Mouse (Mus musculus) forebrain, embryonic 11.5 days (tissue): ENCODE measurements at regions not wholly inside any gene's neighbourhood (a gene's known extent, or its start where the extent isn't known, plus 50 kb on each side); places are given as distances from the start of the nearest gene placed in this dataset.

Experiments used
- ATAC-seq: fragments of 200-750 bp; cut with Nextera tagmentation; replicated peaks from 2 replicates; pipeline ENCODE4 v1.8.0; 2017; ENCODE audit warnings: moderate TSS enrichment; ENCODE audit not compliant: low FRiP score
- DNase-seq: peaks from one replicate; pipeline ENCODE4 v3.0.0-alpha.2; 2017; ENCODE audit warnings: low spot score
- H3K27ac ChIP-seq: fragments of 300-500 bp; sonication (generic); 2 replicates; pipeline ENCODE4 v1.5.1; 2014; ENCODE audit warnings: low read depth, low read length
- H3K27me3 ChIP-seq: fragments of 300-500 bp; sonication (generic); 2 replicates; pipeline ENCODE4 v1.6.1; 2014; ENCODE audit warnings: mild to moderate bottlenecking, low read length, mixed read lengths; ENCODE audit not compliant: control insufficient read depth, insufficient read depth
- H3K36me3 ChIP-seq: fragments of 300-500 bp; sonication (generic); 2 replicates; pipeline ENCODE4 v1.6.1; 2014; ENCODE audit warnings: mild to moderate bottlenecking, low read length, moderate library complexity, mixed read lengths; ENCODE audit not compliant: control insufficient read depth, insufficient read depth
- H3K4me1 ChIP-seq: fragments of 300-500 bp; sonication (generic); replicated peaks from 2 replicates; pipeline ENCODE4 v1.6.1; 2014; ENCODE audit warnings: low read length, mixed read lengths; ENCODE audit not compliant: control insufficient read depth, insufficient read depth
- H3K4me2 ChIP-seq: fragments of 300-500 bp; sonication (generic); 2 replicates; pipeline ENCODE4 v1.6.1; 2014; ENCODE audit warnings: low read depth, mild to moderate bottlenecking, low read length, moderate library complexity, mixed read lengths; ENCODE audit not compliant: severe bottlenecking
- H3K4me3 ChIP-seq: fragments of 300-500 bp; sonication (generic); 2 replicates; pipeline ENCODE4 v1.5.1; 2014; ENCODE audit warnings: low read depth, low read length
- H3K9ac ChIP-seq: fragments of 300-500 bp; sonication (generic); 2 replicates; pipeline ENCODE4 v1.6.1; 2014; ENCODE audit warnings: low read length
- H3K9me3 ChIP-seq: fragments of 300-500 bp; sonication (generic); 2 replicates; pipeline ENCODE4 v1.6.1; 2016; ENCODE audit warnings: low read length, mixed read lengths; ENCODE audit not compliant: control insufficient read depth
- WGBS: fragments of 180-500 bp; shearing (Covaris S2); extraction: QIAGEN DNeasy Blood & Tissue Kit; methylation state at CpG from one replicate; pipeline ENCODE4 v1.1.7; 2014; 5-methylcytosine and 5-hydroxymethylcytosine counted together

DNA sequence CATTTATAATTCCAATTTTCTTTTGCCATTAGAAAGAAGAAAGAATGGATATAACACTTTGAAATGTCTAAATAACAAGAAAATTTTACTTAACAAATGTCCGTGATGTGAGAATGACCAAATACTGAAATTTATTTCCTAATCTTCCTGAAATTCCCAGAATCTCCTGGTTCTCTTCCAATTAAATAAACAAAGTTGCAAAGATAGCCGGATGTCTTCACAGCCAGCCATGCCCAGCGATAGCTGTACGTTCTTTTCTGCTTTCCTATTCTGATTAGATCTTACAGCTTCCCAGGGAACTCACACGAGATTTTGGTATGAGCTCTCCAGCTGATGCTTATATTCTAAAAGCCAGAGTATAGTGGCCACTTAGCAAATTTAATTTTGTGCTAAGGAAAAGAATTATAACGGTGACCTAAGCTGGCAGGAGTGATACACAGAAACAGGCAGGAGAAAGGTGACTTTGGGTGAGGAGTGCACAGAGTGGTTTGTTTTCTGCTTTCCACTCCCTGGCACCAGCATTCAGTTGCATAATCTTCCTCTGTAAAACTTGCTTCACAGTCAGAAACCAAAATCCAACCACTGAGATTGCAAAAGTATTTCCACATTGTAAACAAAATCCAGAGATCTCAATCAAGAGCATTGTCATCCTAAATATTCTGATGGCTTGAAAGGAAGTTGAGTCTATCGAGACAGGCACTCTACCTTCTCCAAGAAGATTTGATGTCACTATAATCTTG is 74.7 kb upstream of the Foxq1 start:
- no peak overlapping the region for H3K4me2 ChIP-seq
- no peaks in the 10 kb centered on the region for H3K27me3 ChIP-seq
- WGBS, result 86% methylated on average over 7 of the region's 7 CpGs
- H3K4me3 ChIP-seq, result no peak overlapping the region
- H3K4me1 ChIP-seq, result no peaks in the 10 kb centered on the region
- ATAC-seq, result no peak
- H3K36me3 ChIP-seq, result no peaks in the 10 kb centered on the region
- H3K9me3 ChIP-seq, result no peaks in the 10 kb centered on the region
- DNase-seq, result no peak
- no peak overlapping the region for H3K27ac ChIP-seq
- H3K9ac ChIP-seq, result no peak overlapping the region

DNA sequence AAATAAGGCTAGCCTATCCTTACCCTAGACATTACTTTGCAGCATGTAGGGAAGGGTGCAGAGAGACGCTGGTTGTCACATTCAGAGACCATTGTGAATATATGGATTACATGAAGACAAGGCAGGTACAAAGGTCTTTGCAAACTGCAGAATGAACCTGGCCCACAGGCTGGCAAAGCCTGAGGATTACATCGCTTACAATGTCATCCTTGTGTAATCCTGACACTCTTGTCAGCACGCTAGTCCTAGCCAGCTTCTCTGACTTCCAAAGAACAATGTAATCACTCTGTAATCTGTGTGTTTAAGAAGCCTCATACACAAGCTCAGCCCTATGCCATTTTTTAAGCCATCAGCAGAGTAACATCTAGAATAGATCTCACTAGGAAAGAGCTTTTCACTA is 69.6 kb upstream of the Foxq1 start:
- no peaks in the 10 kb centered on the region for H3K9me3 ChIP-seq
- no peak overlapping the region for H3K4me2 ChIP-seq
- no peak overlapping the region for H3K27ac ChIP-seq
- H3K9ac ChIP-seq, result no peak overlapping the region
- 87% methylated on average over 3 of the region's 3 CpGs for WGBS
- ATAC-seq (no peak), DNase-seq (no peak)
- H3K27me3 ChIP-seq, result no peaks in the 10 kb centered on the region
- no peak overlapping the region for H3K4me3 ChIP-seq
- no peaks in the 10 kb centered on the region for H3K4me1 ChIP-seq
- no peaks in the 10 kb centered on the region for H3K36me3 ChIP-seq

DNA sequence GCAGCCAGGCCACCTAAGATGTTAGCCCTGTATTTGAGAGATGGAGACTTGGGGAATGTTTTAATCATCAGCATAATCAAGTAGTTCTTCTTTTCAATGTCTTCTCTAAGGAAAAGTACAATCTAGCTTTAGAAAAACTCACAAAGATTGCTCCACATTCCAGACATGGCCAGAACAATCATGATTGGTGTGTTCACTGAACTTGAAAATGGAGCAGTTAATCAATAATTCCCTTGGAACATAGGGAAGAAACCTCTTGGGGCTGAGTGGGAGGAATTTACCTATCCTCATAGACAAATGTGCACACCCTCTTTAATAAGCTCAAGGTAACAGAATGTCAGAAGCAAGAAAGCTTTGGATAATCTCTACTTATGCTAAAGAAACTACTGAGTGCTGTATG is 67.7 kb upstream of the Foxq1 start:
- Histone ChIP-seq H3K4me1 (no peaks in the 10 kb centered on the region), H3K9ac (no peak overlapping the region), H3K4me3 (no peak overlapping the region), H3K9me3 (no peaks in the 10 kb centered on the region), H3K4me2 (no peak overlapping the region), H3K27me3 (no peaks in the 10 kb centered on the region), H3K36me3 (no peaks in the 10 kb centered on the region), H3K27ac (no peak overlapping the region)
- ATAC-seq (no peak), DNase-seq (no peak)

DNA sequence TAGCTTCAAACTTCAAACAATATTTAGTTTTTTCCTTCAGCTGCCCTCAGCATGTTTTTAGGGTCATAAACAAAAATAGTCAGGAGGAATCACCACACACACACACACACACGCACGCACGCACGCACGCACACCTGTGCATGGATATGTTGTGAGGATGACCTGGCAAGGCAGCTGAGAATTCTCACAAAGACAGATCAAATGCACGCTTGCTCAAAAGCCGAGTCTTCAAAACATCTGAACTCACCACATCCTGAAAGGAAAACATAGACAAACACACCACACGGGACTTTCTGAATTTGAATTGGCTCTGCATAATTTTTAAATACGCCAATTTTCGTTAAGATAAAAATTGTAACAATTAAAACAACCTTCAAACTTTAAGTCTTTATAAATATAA is 52.7 kb upstream of the Foxq1 start:
- no peaks in the 10 kb centered on the region for H3K36me3 ChIP-seq
- no peak overlapping the region for H3K4me3 ChIP-seq
- H3K9me3 ChIP-seq, result no peaks in the 10 kb centered on the region
- H3K27me3 ChIP-seq, result no peaks in the 10 kb centered on the region
- no peak for DNase-seq
- no peak overlapping the region for H3K27ac ChIP-seq
- ATAC-seq, result no peak
- no peaks in the 10 kb centered on the region for H3K4me1 ChIP-seq
- no peak overlapping the region for H3K4me2 ChIP-seq
- WGBS, result 92% methylated on average over 10 of the region's 10 CpGs
- no peak overlapping the region for H3K9ac ChIP-seq

DNA sequence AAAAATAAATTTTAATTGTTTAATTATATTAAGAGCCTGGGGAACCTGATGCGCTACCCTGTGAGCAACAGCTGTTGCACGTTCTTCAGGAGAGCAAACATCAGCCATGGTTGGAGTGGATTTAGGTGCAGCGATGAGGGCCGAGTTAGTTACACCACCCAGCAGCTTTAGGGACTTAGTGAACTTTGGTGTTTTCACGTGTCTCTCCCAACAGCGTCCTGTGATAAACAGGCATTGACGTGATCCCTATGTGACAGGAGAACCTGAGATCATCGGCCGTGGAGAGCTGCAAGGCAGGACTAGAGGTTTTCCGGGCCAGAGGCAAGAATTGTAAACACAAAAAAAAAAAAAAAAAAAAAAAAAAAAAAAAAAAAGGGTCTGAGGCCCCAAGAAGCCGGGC is 52.1 kb upstream of the Foxq1 start:
- Histone ChIP-seq H3K9me3 (no peaks in the 10 kb centered on the region), H3K36me3 (no peaks in the 10 kb centered on the region), H3K9ac (no peak overlapping the region), H3K4me3 (no peak overlapping the region), H3K4me1 (no peaks in the 10 kb centered on the region), H3K27me3 (no peaks in the 10 kb centered on the region), H3K27ac (no peak overlapping the region), H3K4me2 (no peak overlapping the region)
- no peak for DNase-seq
- WGBS, result 92% methylated on average over 11 of the region's 11 CpGs
- ATAC-seq, result no peak

- H3K4me3 ChIP-seq, result no peak overlapping the region
- H3K4me2 ChIP-seq, result no peak overlapping the region
- no peak overlapping the region for H3K27ac ChIP-seq
- no peak for ATAC-seq
- H3K9me3 ChIP-seq, result no peaks in the 10 kb centered on the region
- DNase-seq, result no peak
- H3K4me1 ChIP-seq, result no peaks in the 10 kb centered on the region
- H3K9ac ChIP-seq, result no peak overlapping the region
- no peaks in the 10 kb centered on the region for H3K27me3 ChIP-seq
- no peaks in the 10 kb centered on the region for H3K36me3 ChIP-seq
- 94% methylated on average over 6 of the region's 7 CpGs for WGBS
These were observed 51.6 kb upstream of the Foxq1 start for GRCm38 (mm10) chr13:31504316-31504715.

GRCm38 (mm10) chr13:31505386-31505785 is 50.5 kb upstream of the Foxq1 start:
- no peak for DNase-seq
- Histone ChIP-seq H3K9me3 (no peaks in the 10 kb centered on the region), H3K27ac (no peak overlapping the region), H3K4me1 (no peaks in the 10 kb centered on the region), H3K4me3 (no peak overlapping the region), H3K9ac (no peak overlapping the region), H3K36me3 (no peaks in the 10 kb centered on the region), H3K27me3 (no peaks in the 10 kb centered on the region), H3K4me2 (no peak overlapping the region)
- ATAC-seq, result no peak
- WGBS, result 94% methylated on average over 10 of the region's 10 CpGs
